Mouse (Mus musculus): ENCODE measurements at regions not wholly inside any gene's neighbourhood (a gene's known extent, or its start where the extent isn't known, plus 50 kb on each side); places are given as distances from the start of the nearest gene placed in this dataset.

- TF ChIP-seq FLI1 (IDR thresholded peaks at IDR 0.05; ENCODE audit: low read length) (no peak), GATA1 (IDR thresholded peaks at IDR 0.05; ENCODE audit: borderline replicate concordance, low read length) (no peak)
Measured at GRCm38 (mm10) chr4:56220531-56220930, 519.3 kb upstream of the Gm26657 start.
